Mouse (Mus musculus) kidney, postnatal 36 days (tissue): ENCODE measurements around the gene Slc22a15.

Experiments used
- DNase-seq, 2 experiments: peaks; one replicate each; pipeline ENCODE4 v3.0.0; 2021 to 2022; ENCODE audit warnings: mixed read lengths in 2 of 2

Slc22a15 gene

GRCm38 (mm10) chr3:101915048-101915801 is 9.0 kb downstream of the Slc22a15 start:
- DNase-seq: no peak

GRCm38 (mm10) chr3:101914266-101914665 is 10.0 kb downstream of the Slc22a15 start:
- DNase-seq: no peak

GRCm38 (mm10) chr3:101912041-101912440 is 12.2 kb downstream of the Slc22a15 start:
- no peak for DNase-seq

- DNase-seq: no peak
Observed at GRCm38 (mm10) chr3:101907049-101907448, 17.2 kb downstream of the Slc22a15 start.

- DNase-seq: no peak
Observed at GRCm38 (mm10) chr3:101904776-101905175, 19.5 kb downstream of the Slc22a15 start.

- DNase-seq: no peak
Observed at GRCm38 (mm10) chr3:101903091-101903490, 21.2 kb downstream of the Slc22a15 start.

- DNase-seq: no peak
Observed at GRCm38 (mm10) chr3:101902344-101902743, 21.9 kb downstream of the Slc22a15 start.

- no peak for DNase-seq
Observed at GRCm38 (mm10) chr3:101897377-101897974, 26.8 kb downstream of the Slc22a15 start.

GRCm38 (mm10) chr3:101896893-101897292 is 27.4 kb downstream of the Slc22a15 start:
- DNase-seq: peak; percentile 71 to 82

GRCm38 (mm10) chr3:101895376-101895910 is 28.8 kb downstream of the Slc22a15 start:
- no peak for DNase-seq

GRCm38 (mm10) chr3:101885591-101885990 is 38.7 kb downstream of the Slc22a15 start:
- DNase-seq: peak; percentile 11 to 23

GRCm38 (mm10) chr3:101885041-101885440 is 39.2 kb downstream of the Slc22a15 start:
- no peak for DNase-seq

- no peak for DNase-seq
Observed at GRCm38 (mm10) chr3:101883902-101884301, 40.4 kb downstream of the Slc22a15 start.

GRCm38 (mm10) chr3:101881721-101882120 is 42.5 kb downstream of the Slc22a15 start:
- no peak for DNase-seq

- peak in 1 of 2 experiments; percentile 26 for DNase-seq
Observed at GRCm38 (mm10) chr3:101880818-101881217, 43.4 kb downstream of the Slc22a15 start.

GRCm38 (mm10) chr3:101878136-101878535 is 46.1 kb downstream of the Slc22a15 start:
- DNase-seq: no peak

- peak; percentile 19 to 29 for DNase-seq
Observed at GRCm38 (mm10) chr3:101876459-101877285, 47.6 kb downstream of the Slc22a15 start.

- DNase-seq: no peak
Observed at GRCm38 (mm10) chr3:101875258-101875920, 48.9 kb downstream of the Slc22a15 start.

- DNase-seq: no peak
Observed at GRCm38 (mm10) chr3:101873061-101873675, 51.1 kb downstream of the Slc22a15 start.

GRCm38 (mm10) chr3:101871951-101872350 is 52.3 kb downstream of the Slc22a15 start:
- no peak for DNase-seq

GRCm38 (mm10) chr3:101867001-101867421 is 57.2 kb downstream of the Slc22a15 start:
- DNase-seq: no peak

GRCm38 (mm10) chr3:101861856-101862255 is 62.4 kb downstream of the Slc22a15 start:
- no peak for DNase-seq
